Mouse (Mus musculus) liver, embryonic 12.5 days (tissue): ENCODE results near the gene Arl4d. TPM values are rescaled to one million over a fixed set of nuclear protein-coding genes. Genes with fewer than 3 reads are reported as not detected.

Experiments
- ATAC-seq: fragments of 200-750 bp; cut with Nextera tagmentation; 2 replicates; pipeline ENCODE4 v1.8.0; 2017; ENCODE audit warnings: moderate number of reproducible peaks, mild to moderate bottlenecking, moderate library complexity
- H3K27ac ChIP-seq: fragments of 300-500 bp; sonication (generic); 2 replicates; pipeline ENCODE4 v1.5.1; 2016; ENCODE audit warnings: mild to moderate bottlenecking
- H3K27me3 ChIP-seq: fragments of 300-500 bp; sonication (generic); replicated peaks from 2 replicates; pipeline ENCODE4 v1.6.1; 2016; ENCODE audit warnings: mild to moderate bottlenecking, moderate library complexity
- H3K36me3 ChIP-seq: fragments of 300-500 bp; sonication (generic); 2 replicates; pipeline ENCODE4 v1.6.1; 2016; ENCODE audit warnings: mild to moderate bottlenecking, moderate library complexity
- H3K4me1 ChIP-seq: fragments of 300-500 bp; sonication (generic); 2 replicates; pipeline ENCODE4 v1.6.1; 2016
- H3K4me2 ChIP-seq: fragments of 300-500 bp; sonication (generic); 2 replicates; pipeline ENCODE4 v1.6.1; 2016; ENCODE audit warnings: mild to moderate bottlenecking, moderate library complexity
- H3K4me3 ChIP-seq: fragments of 300-500 bp; sonication (generic); 2 replicates; pipeline ENCODE4 v1.5.1; 2016; ENCODE audit warnings: mild to moderate bottlenecking, moderate library complexity
- H3K9ac ChIP-seq: fragments of 300-500 bp; sonication (generic); 2 replicates; pipeline ENCODE4 v1.6.1; 2016; ENCODE audit warnings: mild to moderate bottlenecking, moderate library complexity
- H3K9me3 ChIP-seq: fragments of 300-500 bp; sonication (generic); replicated peaks from 2 replicates; pipeline ENCODE4 v1.6.1; 2016; ENCODE audit warnings: mild to moderate bottlenecking, moderate library complexity
- WGBS: fragments of 180-500 bp; shearing (Covaris S2); methylation state at CpG from one replicate; pipeline ENCODE4 v1.1.7; 2016; ENCODE audit not compliant: insufficient replicate concordance; 5-methylcytosine and 5-hydroxymethylcytosine counted together
- polyA plus RNA-seq: library from polyadenylated mRNA; unstranded; fragments of >200 nt; fragmentation: Nextera tagmentation; extraction: Ambion mirVana; gene quantifications from 2 replicates; pipeline ENCODE4 v1.2.1, GENCODE M21; 2016

Gene Arl4d
- polyA plus RNA-seq, 1 experiment from 2014 or later, result 1.0 TPM

- WGBS, result 36% methylated on average over 5 of the region's 5 CpGs
Measured at GRCm38 (mm10) chr11:101708482-101708881, 43.1 kb downstream of the Arl4d start.

GRCm38 (mm10) chr11:101712811-101713210 is 47.5 kb downstream of the Arl4d start:
- Histone ChIP-seq H3K4me1 (peaks cover 5% of the 10 kb centered on the region; the same call in 1 of the 2 replicates), H3K36me3 (no peaks in the 10 kb centered on the region), H3K4me3 (no peak overlapping the region), H3K9me3 (no peaks in the 10 kb centered on the region), H3K9ac (no peak overlapping the region), H3K27me3 (no peaks in the 10 kb centered on the region), H3K4me2 (no peak overlapping the region), H3K27ac (no peak overlapping the region)
- WGBS, result 67% methylated on average over 9 of the region's 9 CpGs
- no peak for ATAC-seq

More at GRCm38 (mm10) chr11:101708482-101708881, 43.1 kb downstream of the Arl4d start:
- Histone ChIP-seq H3K4me3 (no peak overlapping the region), H3K9me3 (no peaks in the 10 kb centered on the region), H3K4me1 (peaks cover 5% of the 10 kb centered on the region; the same call in 1 of the 2 replicates), H3K27me3 (no peaks in the 10 kb centered on the region), H3K27ac (no peak overlapping the region), H3K4me2 (no peak overlapping the region), H3K9ac (no peak overlapping the region), H3K36me3 (no peaks in the 10 kb centered on the region)
- no peak for ATAC-seq

GRCm38 (mm10) chr11:101714012-101714411 is 48.7 kb downstream of the Arl4d start:
- H3K9me3 ChIP-seq, result no peaks in the 10 kb centered on the region
- no peaks in the 10 kb centered on the region for H3K4me1 ChIP-seq
- no peak overlapping the region for H3K4me3 ChIP-seq
- H3K9ac ChIP-seq, result no peak overlapping the region
- H3K4me2 ChIP-seq, result no peak overlapping the region
- H3K36me3 ChIP-seq, result no peaks in the 10 kb centered on the region
- ATAC-seq, result no peak
- WGBS, result 71% methylated on average over 7 of the region's 7 CpGs
- H3K27me3 ChIP-seq, result no peaks in the 10 kb centered on the region
- no peak overlapping the region for H3K27ac ChIP-seq

Other genes starting within 250 kb of the Arl4d start
- gene Aarsd1, start 247.9 kb upstream of the Arl4d start, polyA plus RNA-seq, result 67.0 and 72.7 TPM in 2 replicates
- gene Gm27029, start 240.7 kb upstream of the Arl4d start, polyA plus RNA-seq, result 3.6 and 4.2 TPM in 2 replicates
- 9.8 TPM in 2 replicates for gene Rundc1, start 240.5 kb upstream of the Arl4d start, polyA plus RNA-seq
- 1.3 and 2.1 TPM in 2 replicates for gene Ptges3l, start 240.2 kb upstream of the Arl4d start, polyA plus RNA-seq
- 378 and 390 TPM in 2 replicates for gene Rpl27, start 223.2 kb upstream of the Arl4d start, polyA plus RNA-seq
- 35.8 and 37.1 TPM in 2 replicates for gene Ifi35, start 217.1 kb upstream of the Arl4d start, polyA plus RNA-seq
- gene Rnd2, start 200.5 kb upstream of the Arl4d start, polyA plus RNA-seq, result 3.6 and 3.9 TPM in 2 replicates
- 11.8 and 12.2 TPM in 2 replicates for gene Vat1, start 199.3 kb upstream of the Arl4d start, polyA plus RNA-seq
- 17.2 and 17.4 TPM in 2 replicates for gene Brca1, start 113.6 kb upstream of the Arl4d start, polyA plus RNA-seq
- 45.1 and 47.9 TPM in 2 replicates for gene Nbr1, start 113.4 kb upstream of the Arl4d start, polyA plus RNA-seq
- gene Tmem106a, start 83.3 kb upstream of the Arl4d start, polyA plus RNA-seq, result 5.0 and 5.3 TPM in 2 replicates
- gene Gm11634, start 66.3 kb upstream of the Arl4d start, polyA plus RNA-seq, result not detected in 2 replicates
- 11.8 and 12.4 TPM in 2 replicates for gene Rdm1, start 38.3 kb upstream of the Arl4d start, polyA plus RNA-seq
- gene Dhx8, start 67.4 kb downstream of the Arl4d start, polyA plus RNA-seq, result 25.6 and 26.3 TPM in 2 replicates
- gene Etv4, start 119.8 kb downstream of the Arl4d start, polyA plus RNA-seq, result 1.4 and 2.0 TPM in 2 replicates
- 0.72 and 1.3 TPM in 2 replicates for gene Meox1, start 228.8 kb downstream of the Arl4d start, polyA plus RNA-seq